Mouse (Mus musculus) bone marrow, adult 2 months (tissue): ENCODE data around the gene Tmem91. TPM values are rescaled to one million over a fixed set of nuclear protein-coding genes. Genes with fewer than 3 reads are reported as not detected.
A peak's percentile ranks its signal among the peaks of the same experiment; 100 is the strongest.

ENCODE experiments used
- H3K27ac ChIP-seq: fragments of 200-500 bp; 2 replicates; pipeline ENCODE4 v1.5.1; 2012; ENCODE audit warnings: low read depth, mild to moderate bottlenecking, control low read depth, inconsistent platforms, low read length; ENCODE audit not compliant: control insufficient read depth, poor library complexity, insufficient read depth
- H3K4me1 ChIP-seq: fragments of 200-500 bp; 2 replicates; pipeline ENCODE4 v1.6.1; 2011; ENCODE audit warnings: low read length; ENCODE audit not compliant: control insufficient read depth, insufficient read depth
- H3K4me3 ChIP-seq: fragments of 200-500 bp; replicated peaks from 2 replicates; pipeline ENCODE3; 2011; ENCODE audit warnings: mild to moderate bottlenecking, low read depth, low read length, control low read depth; ENCODE audit not compliant: control insufficient read depth
- CTCF ChIP-seq: fragments of 200-500 bp; IDR thresholded peaks from 2 replicates; pipeline ENCODE4 v1.5.1; 2011; ENCODE audit warnings: low read length, control low read depth; ENCODE audit not compliant: control insufficient read depth, insufficient read depth
- POLR2A ChIP-seq: fragments of 200-500 bp; IDR thresholded peaks from 2 replicates; pipeline ENCODE4 v1.6.1; 2011; ENCODE audit warnings: low read depth, mild to moderate bottlenecking, control low read depth, low read length, borderline replicate concordance; ENCODE audit not compliant: control insufficient read depth
- WGBS: fragments of 180-500 bp; shearing (Covaris S2); methylation state at CpG from one replicate; pipeline ENCODE4 v1.1.7; 2018; 5-methylcytosine and 5-hydroxymethylcytosine counted together
- polyA plus RNA-seq: library from polyadenylated mRNA; stranded (reverse); fragments of >200 nt; gene quantifications from 2 replicates; pipeline ENCODE4 v1.2.4, GENCODE M21; 2011; ENCODE audit warnings: low replicate concordance; ENCODE audit not compliant: missing spikeins, insufficient read depth, insufficient read length

The Tmem91 gene
- polyA plus RNA-seq, 1 experiment, result 2.9 TPM

DNA sequence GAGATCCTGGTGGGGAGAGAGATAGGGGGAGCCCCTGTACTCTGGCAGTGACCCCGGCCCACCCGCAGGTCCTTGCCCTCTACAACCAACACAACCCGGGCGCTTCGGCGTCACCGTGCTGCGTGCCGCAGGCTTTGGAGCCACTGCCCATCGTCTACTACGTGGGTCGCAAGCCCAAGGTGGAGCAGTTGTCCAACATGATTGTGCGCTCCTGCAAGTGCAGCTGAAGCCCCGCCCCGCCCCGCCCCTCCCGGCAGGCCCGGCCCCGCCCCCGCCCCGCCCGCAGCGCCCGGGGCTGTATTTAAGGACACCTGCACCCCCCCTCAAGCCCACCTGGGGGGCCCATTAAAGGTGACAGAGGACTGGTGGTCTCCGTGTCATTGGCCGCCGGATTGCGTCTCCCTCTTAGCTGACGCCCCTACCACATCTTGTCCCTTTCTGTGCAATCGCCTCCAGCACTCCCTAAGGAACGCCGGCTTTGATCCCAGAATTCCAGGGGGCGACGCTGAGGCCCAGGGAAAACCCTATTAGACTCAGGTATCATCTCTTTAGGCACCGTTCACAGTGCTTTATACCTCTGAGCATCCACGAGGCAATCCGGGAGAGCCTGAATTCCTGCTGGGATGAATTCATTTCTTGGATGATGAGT, 29.9 kb upstream of the Tmem91 start:
- Histone ChIP-seq H3K4me3 (no peak overlapping the region), H3K4me1 (peaks cover 19% of the 10 kb centered on the region), H3K27ac (no peak overlapping the region)
- TF ChIP-seq POLR2A (no peak), CTCF (no peak)
- WGBS, result 76% methylated on average over 36 of the region's 37 CpGs

DNA sequence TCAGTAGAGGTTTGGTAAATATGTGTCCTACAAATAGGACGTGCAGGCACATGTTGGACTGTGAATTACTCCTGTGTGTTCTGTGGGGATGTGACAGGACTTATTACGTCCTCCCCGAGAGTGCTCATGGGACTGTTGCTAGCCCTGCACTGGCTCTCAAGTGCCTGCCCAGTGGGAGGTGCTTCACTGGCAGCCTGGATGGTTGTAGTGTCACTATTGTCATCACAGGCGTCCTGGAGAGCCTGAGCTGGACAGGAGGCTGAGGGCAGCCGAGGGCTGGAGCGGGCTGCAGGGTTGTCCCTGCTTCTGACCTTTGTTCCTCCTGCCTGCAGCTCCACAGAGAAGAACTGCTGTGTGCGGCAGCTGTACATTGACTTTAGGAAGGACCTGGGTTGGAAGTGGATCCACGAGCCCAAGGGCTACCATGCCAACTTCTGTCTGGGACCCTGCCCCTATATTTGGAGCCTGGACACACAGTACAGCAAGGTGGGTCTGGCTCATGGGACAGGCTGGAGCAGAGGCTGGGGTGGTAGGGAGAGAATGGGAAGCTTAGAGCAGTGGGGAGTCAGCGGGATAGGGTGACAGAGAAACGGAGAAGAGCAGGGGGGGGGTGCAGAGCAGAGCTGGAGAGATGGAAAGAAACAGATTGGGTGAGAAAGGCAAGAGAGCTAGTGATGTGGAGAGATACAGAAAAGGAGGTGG, 29.0 kb upstream of the Tmem91 start:
- no peak; the same call in 1 of the 2 replicates for TF ChIP-seq POLR2A
- TF ChIP-seq CTCF, result no peak
- Histone ChIP-seq H3K4me1 (peaks cover 19% of the 10 kb centered on the region), H3K27ac (no peak overlapping the region), H3K4me3 (no peak overlapping the region)
- WGBS, result 82% methylated on average over 10 of the region's 10 CpGs

DNA sequence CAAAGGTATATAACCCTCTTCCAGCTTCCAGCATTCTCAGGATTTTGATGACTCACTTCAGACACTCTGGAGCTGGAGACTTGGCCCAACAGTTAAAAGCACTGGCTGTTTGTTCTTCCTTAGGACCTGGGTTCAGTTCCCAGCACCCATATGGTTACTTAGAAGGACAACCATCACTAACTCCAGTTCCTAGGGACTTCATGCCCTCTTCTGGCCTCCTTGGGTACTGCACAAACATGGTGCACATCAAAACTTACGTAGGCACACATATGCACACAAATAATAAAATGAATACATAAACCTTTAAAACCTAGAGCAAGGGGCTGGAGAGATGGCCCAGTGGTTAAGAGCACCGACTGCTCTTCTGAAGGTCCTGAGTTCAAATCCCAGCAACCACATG, 27.4 kb upstream of the Tmem91 start:
- Histone ChIP-seq H3K27ac (no peak overlapping the region), H3K4me1 (peaks cover 10% of the 10 kb centered on the region), H3K4me3 (no peak overlapping the region)
- TF ChIP-seq CTCF, result no peak
- TF ChIP-seq POLR2A, result no peak
- WGBS, result 94% methylated on average over 2 of the region's 2 CpGs

DNA sequence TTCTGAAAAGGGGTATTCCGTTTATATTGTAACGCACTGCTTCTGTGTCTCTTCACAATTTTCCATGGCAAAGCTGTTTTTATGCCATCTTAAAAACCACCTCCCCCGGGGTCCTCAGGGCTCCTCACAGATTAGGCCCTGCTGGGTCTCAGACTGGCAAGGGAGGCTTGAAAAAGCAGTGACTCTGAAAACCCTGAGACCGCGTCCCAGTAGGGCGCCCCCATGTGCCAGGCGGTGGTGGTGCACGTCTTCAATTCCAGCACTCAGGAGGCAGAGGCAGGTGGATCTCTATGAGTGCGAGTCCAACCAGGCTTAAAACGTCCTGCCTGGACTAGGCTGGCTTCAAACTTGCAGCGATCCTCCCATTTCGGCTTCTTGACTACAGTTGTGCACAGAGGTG, 25.8 kb upstream of the Tmem91 start:
- TF ChIP-seq POLR2A (no peak), CTCF (peak; percentile 60)
- Histone ChIP-seq H3K4me3 (no peak overlapping the region), H3K27ac (no peak overlapping the region), H3K4me1 (peaks cover under 1% of the 10 kb centered on the region; the same call in 1 of the 2 replicates)
- 91% methylated on average over 12 of the region's 12 CpGs for WGBS

DNA sequence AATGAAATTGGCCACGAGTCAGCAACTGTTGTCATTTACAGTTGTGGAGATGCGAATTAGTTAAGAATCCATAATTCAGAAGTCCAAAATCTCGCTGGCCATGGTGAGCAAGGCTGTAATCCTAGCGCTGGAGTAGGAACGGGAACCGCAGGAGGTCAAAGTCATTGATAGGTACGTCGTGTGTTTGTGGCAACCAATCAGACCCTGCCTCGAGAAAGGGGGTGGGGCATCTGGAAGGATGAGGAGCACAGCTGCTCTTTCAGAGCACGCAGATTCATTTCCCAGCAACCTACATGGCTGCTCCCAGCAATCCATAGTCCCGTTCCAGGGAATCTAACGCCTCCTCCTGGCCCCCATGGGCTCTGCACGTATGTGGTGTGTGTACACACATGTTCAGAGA, 24.9 kb upstream of the Tmem91 start:
- Histone ChIP-seq H3K4me1 (no peaks in the 10 kb centered on the region), H3K4me3 (no peak overlapping the region), H3K27ac (no peak overlapping the region)
- TF ChIP-seq CTCF (no peak), POLR2A (no peak)
- WGBS, result 94% methylated on average over 13 of the region's 13 CpGs

DNA sequence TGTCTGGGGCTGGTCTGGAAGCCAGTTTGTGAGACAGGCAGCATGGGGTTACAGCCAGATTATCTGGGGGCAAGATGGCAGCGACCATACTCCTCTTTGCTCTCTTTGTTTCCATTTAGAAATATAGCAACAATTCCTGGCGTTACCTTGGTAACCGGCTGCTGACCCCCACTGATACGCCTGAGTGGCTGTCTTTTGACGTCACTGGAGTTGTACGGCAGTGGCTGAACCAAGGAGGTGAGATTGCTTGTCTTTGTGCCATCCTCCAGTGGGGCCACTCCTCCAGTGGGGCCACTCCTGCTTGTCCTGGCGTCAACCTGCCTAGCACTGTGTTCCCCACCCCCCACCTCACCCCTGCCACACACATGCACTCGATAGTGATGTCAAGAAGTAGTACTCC, 19.1 kb upstream of the Tmem91 start:
- Histone ChIP-seq H3K27ac (no peak overlapping the region), H3K4me1 (no peaks in the 10 kb centered on the region; the same call in 1 of the 2 replicates), H3K4me3 (no peak overlapping the region)
- TF ChIP-seq CTCF (no peak), POLR2A (no peak)
- 83% methylated on average over 8 of the region's 8 CpGs for WGBS

DNA sequence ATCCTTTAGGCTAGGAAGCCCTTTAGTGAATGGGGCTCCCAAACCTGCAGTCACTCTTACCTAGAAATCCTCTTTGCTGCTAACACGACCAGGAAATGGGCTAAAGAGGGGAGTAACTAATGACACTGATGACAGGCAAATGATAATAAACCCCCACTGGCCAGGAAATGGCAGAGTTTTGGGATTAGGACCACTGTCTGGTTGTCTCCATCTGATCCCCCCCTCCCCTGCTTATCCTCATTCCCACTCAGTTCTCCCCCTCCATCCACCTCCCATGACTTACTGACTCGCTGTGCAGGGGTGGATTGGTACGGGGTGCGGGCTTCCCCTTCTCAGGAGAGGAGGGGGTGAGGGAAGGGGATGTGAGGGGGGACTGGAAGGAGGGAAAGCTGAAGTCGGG, 15.1 kb upstream of the Tmem91 start:
- WGBS, result 22% methylated on average over 5 of the region's 5 CpGs
- peak overlapping the region; percentile 95 for H3K27ac ChIP-seq
- TF ChIP-seq POLR2A, result no peak
- no peak for TF ChIP-seq CTCF
- H3K4me1 ChIP-seq, result no peaks in the 10 kb centered on the region; the same call in 1 of the 2 replicates
- peak overlapping the region; percentile 96 for H3K4me3 ChIP-seq

DNA sequence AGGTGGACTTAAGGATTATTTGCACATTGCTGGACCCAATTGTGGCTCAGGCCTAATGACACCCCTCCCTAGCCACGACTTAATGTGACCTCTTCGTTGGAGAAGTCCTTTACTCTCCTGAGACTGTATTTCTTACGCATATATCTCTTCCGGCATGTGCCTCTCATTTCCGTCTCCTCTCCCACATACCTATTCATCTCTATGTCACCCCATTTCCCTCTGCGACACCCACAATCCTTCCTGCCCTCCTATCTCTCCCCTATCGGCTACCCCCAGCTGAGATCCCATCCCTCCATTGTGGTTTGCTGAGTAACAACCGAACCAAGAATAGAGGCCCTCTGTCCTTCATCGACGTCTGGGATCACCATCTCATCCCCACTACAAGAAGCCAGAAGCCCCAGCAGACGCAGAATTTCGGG, 14.6 kb upstream of the Tmem91 start:
- Histone ChIP-seq H3K4me3 (peak overlapping the region; percentile 96), H3K27ac (peak overlapping the region; percentile 95), H3K4me1 (peaks cover 3% of the 10 kb centered on the region; the same call in 1 of the 2 replicates)
- WGBS, result 1% methylated on average over 12 of the region's 12 CpGs
- no peak for TF ChIP-seq CTCF
- TF ChIP-seq POLR2A, result no peak
